Mouse (Mus musculus): Measurements from ENCODE around the gene Arhgap30. TPM values are rescaled to one million over a fixed set of nuclear protein-coding genes. Genes with fewer than 3 reads are reported as not detected.

The Arhgap30 gene
- total and polyA plus RNA-seq, 2 experiments from 2014 or later: 0.52 to 0.84 TPM

GRCm38 (mm10) chr1:171390101-171390500, 1.3 kb downstream of the Arhgap30 start:
- no peak for TF ChIP-seq CTCF (IDR thresholded peaks at IDR 0.05; ENCODE audit: low read depth)
- Histone ChIP-seq H3K27me3 (ENCODE audit: insufficient read depth, low read length) (no peaks in the 10 kb centered on the region), H3K36me3 (ENCODE audit: insufficient read depth, low read length) (no peaks in the 10 kb centered on the region), H3K4me1 (ENCODE audit: insufficient read depth, low read length) (no peaks in the 10 kb centered on the region), H3K4me3 (ENCODE audit: low read length) (no peak overlapping the region), H3K9ac (replicated peaks; ENCODE audit: low read length) (no peak overlapping the region), H3K4me2 (ENCODE audit: low read depth, low read length) (no peak overlapping the region), H3K9me3 (ENCODE audit: low read length) (no peaks in the 10 kb centered on the region), H3K27ac (no peak overlapping the region)
- DNase-seq (ENCODE audit: low spot score) (no peak), ATAC-seq (no peak)
- WGBS: 79% methylated on average over 4 of the region's 4 CpGs

- Histone ChIP-seq H3K36me3 (ENCODE audit: insufficient read depth, low read length) (no peaks in the 10 kb centered on the region), H3K4me1 (ENCODE audit: insufficient read depth, low read length) (no peaks in the 10 kb centered on the region), H3K9ac (replicated peaks; ENCODE audit: low read length) (no peak overlapping the region), H3K27me3 (ENCODE audit: insufficient read depth, low read length) (no peaks in the 10 kb centered on the region), H3K27ac (no peak overlapping the region), H3K4me2 (ENCODE audit: low read depth, low read length) (no peak overlapping the region), H3K4me3 (ENCODE audit: low read length) (no peak overlapping the region), H3K9me3 (ENCODE audit: low read length) (no peaks in the 10 kb centered on the region)
- DNase-seq (ENCODE audit: low spot score) (no peak), ATAC-seq (no peak)
- no peak for TF ChIP-seq CTCF (IDR thresholded peaks at IDR 0.05; ENCODE audit: low read depth)
- 75% methylated on average over 4 of the region's 4 CpGs for WGBS
Observed at GRCm38 (mm10) chr1:171401821-171402220, 13.1 kb downstream of the Arhgap30 start.

- ATAC-seq: no peak
- Histone ChIP-seq H3K4me1 (ENCODE audit: insufficient read depth, low read length) (no peaks in the 10 kb centered on the region), H3K4me3 (ENCODE audit: low read length) (no peak overlapping the region), H3K27me3 (ENCODE audit: insufficient read depth, low read length) (no peaks in the 10 kb centered on the region), H3K9me3 (ENCODE audit: low read length) (no peaks in the 10 kb centered on the region), H3K36me3 (ENCODE audit: insufficient read depth, low read length) (no peaks in the 10 kb centered on the region), H3K27ac (no peak overlapping the region), H3K4me2 (ENCODE audit: low read depth, low read length) (no peak overlapping the region), H3K9ac (replicated peaks; ENCODE audit: low read length) (no peak overlapping the region)
- 91% methylated on average over 9 of the region's 9 CpGs for WGBS
- TF ChIP-seq CTCF (IDR thresholded peaks at IDR 0.05; ENCODE audit: low read depth): no peak
- DNase-seq (ENCODE audit: low spot score): no peak
Observed at GRCm38 (mm10) chr1:171402991-171403390, 14.2 kb downstream of the Arhgap30 start.

DNA sequence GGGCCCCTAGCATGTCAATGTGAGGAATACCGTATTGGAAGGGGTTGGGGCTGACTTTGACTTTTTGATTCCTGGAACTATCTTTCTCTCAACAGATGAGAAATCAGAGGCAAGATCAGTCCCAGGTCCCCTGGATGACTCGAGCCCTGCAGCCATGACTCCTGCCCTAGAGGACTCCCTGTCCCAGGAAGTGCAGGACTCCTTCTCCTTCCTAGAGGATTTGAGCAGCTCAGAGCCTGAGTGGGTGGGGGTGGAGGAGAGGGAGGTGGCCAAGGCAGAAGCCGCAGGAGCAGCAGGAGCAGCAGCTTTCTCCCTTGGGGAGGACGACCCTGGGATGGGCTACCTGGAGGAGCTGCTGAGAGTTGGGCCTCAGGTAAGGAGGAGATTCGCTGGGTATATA, 18.5 kb downstream of the Arhgap30 start:
- Histone ChIP-seq H3K4me1 (ENCODE audit: insufficient read depth, low read length) (no peaks in the 10 kb centered on the region), H3K27me3 (ENCODE audit: insufficient read depth, low read length) (no peaks in the 10 kb centered on the region), H3K9me3 (ENCODE audit: low read length) (no peaks in the 10 kb centered on the region), H3K27ac (no peak overlapping the region), H3K4me2 (ENCODE audit: low read depth, low read length) (no peak overlapping the region), H3K36me3 (ENCODE audit: insufficient read depth, low read length) (no peaks in the 10 kb centered on the region), H3K9ac (replicated peaks; ENCODE audit: low read length) (no peak overlapping the region), H3K4me3 (ENCODE audit: low read length) (no peak overlapping the region)
- ATAC-seq: no peak
- 72% methylated on average over 5 of the region's 5 CpGs for WGBS
- DNase-seq (ENCODE audit: low spot score): no peak
- no peak for TF ChIP-seq CTCF (IDR thresholded peaks at IDR 0.05; ENCODE audit: low read depth)

DNA sequence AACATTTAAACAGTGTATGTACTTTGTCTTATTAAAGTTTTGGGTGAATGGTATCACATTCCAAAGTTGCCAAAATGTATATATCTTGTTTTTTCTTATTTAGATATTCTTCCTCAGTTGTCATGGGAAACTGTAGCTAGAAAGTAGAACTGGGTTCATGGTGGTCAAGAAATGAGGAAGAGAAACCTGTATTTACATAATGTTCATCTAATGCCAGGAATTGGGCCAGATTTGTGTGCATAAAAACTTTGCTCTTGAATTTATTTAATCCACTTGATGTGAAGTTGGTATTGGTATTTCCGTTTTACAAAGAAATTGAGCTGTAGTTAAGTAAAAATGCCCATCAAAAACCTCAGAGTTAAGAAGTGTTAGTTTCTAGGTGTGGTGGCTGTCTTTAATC, 21.5 kb downstream of the Arhgap30 start:
- Histone ChIP-seq H3K9ac (replicated peaks; ENCODE audit: low read length) (no peak overlapping the region), H3K36me3 (ENCODE audit: insufficient read depth, low read length) (0 out of 2 replicates have a peak, but pooled peaks cover 2% of the 10 kb centered on the region), H3K9me3 (ENCODE audit: low read length) (no peaks in the 10 kb centered on the region), H3K27me3 (ENCODE audit: insufficient read depth, low read length) (no peaks in the 10 kb centered on the region), H3K27ac (no peak overlapping the region), H3K4me1 (ENCODE audit: insufficient read depth, low read length) (peaks cover 4% of the 10 kb centered on the region; the same call in 1 of the 2 replicates), H3K4me3 (ENCODE audit: low read length) (no peak overlapping the region), H3K4me2 (ENCODE audit: low read depth, low read length) (no peak overlapping the region)
- DNase-seq (ENCODE audit: low spot score): no peak
- no peak for ATAC-seq
- no peak for TF ChIP-seq CTCF (IDR thresholded peaks at IDR 0.05; ENCODE audit: low read depth)
- 85% methylated on average over 1 of the region's 1 CpGs for WGBS

- H3K4me3 ChIP-seq (ENCODE audit: low read length): peak within 1 kb of the TSS; percentile 87
- peaks cover 10% of the 10 kb centered on the region; the same call in 1 of the 2 replicates for H3K36me3 ChIP-seq (ENCODE audit: insufficient read depth, low read length)
- no peaks in the 10 kb centered on the region for H3K27me3 ChIP-seq (ENCODE audit: insufficient read depth, low read length)
- under 1% methylated on average over 36 of the region's 36 CpGs for WGBS
- peak within 1 kb of the TSS; percentile 92 for H3K9ac ChIP-seq (replicated peaks; ENCODE audit: low read length)
- H3K4me1 ChIP-seq (ENCODE audit: insufficient read depth, low read length): peaks cover 4% of the 10 kb centered on the region; the same call in 1 of the 2 replicates
- peak; percentile 98 for DNase-seq (ENCODE audit: low spot score)
- no peak for TF ChIP-seq CTCF (IDR thresholded peaks at IDR 0.05; ENCODE audit: low read depth)
- no peaks in the 10 kb centered on the region for H3K9me3 ChIP-seq (ENCODE audit: low read length)
- H3K4me2 ChIP-seq (ENCODE audit: low read depth, low read length): peak within 1 kb of the TSS; percentile 71
- H3K27ac ChIP-seq: peak within 1 kb of the TSS; percentile 96
- peak; percentile 98 for ATAC-seq
Observed at GRCm38 (mm10) chr1:171410947-171411484, 22.3 kb downstream of the Arhgap30 start, which contains the start of gene Usf1. TSS of gene Usf1 (plus strand) at chr1:171411313.

- H3K9me3 ChIP-seq (ENCODE audit: low read length): no peaks in the 10 kb centered on the region
- H3K27me3 ChIP-seq (ENCODE audit: insufficient read depth, low read length): no peaks in the 10 kb centered on the region
- H3K36me3 ChIP-seq (ENCODE audit: insufficient read depth, low read length): peaks cover 15% of the 10 kb centered on the region
- WGBS: 1% methylated on average over 30 of the region's 39 CpGs
- H3K27ac ChIP-seq: peak overlapping the region; percentile 96
- peak overlapping the region; percentile 92 for H3K9ac ChIP-seq (replicated peaks; ENCODE audit: low read length)
- peak overlapping the region; percentile 87 for H3K4me3 ChIP-seq (ENCODE audit: low read length)
- peak; percentile 86 for ATAC-seq
- H3K4me1 ChIP-seq (ENCODE audit: insufficient read depth, low read length): peaks cover 4% of the 10 kb centered on the region; the same call in 1 of the 2 replicates
- DNase-seq (ENCODE audit: low spot score): no peak
- peak overlapping the region; percentile 71 for H3K4me2 ChIP-seq (ENCODE audit: low read depth, low read length)
- TF ChIP-seq CTCF (IDR thresholded peaks at IDR 0.05; ENCODE audit: low read depth): no peak
Observed at GRCm38 (mm10) chr1:171411492-171411941, 22.8 kb downstream of the Arhgap30 start.

Measured in hindbrain, postnatal 0 days (tissue).